Mouse (Mus musculus): ENCODE results near the gene Hoxc4. TPM values are rescaled to one million over a fixed set of nuclear protein-coding genes. Genes with fewer than 3 reads are reported as not detected.

The Hoxc4 gene
- 16.2 and 17.3 TPM in 2 replicates for polyA plus RNA-seq (2015; fragmentation: Nextera tagmentation; extraction: Ambion mirVana)

DNA sequence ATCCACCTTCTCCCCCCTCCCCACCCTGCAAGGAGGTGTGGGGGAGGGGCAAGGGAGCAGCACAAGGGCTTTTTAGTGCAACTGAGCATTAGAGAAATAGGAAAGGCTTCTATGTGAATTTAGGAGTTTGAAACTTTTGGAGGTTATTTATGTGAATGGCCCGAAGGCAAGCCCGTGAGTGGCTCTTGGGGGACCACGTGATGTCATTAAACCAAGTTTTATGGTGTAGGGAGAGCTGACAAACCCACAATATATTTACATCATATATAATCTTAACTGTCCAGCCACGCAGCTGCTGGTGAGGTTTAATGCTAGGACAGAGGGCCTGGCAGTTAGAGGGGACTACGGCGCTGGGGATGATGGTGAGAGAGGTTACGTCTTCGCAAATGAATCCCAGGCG, at the start of gene Hoxc4:
Gene Hoxc4, plus strand, starts transcription at position 299 of the 400 bp plus-strand sequence.
- Histone ChIP-seq H3K4me2 (peak within 1 kb of the TSS; percentile 6; the same call in 1 of the 2 replicates), H3K4me3 (replicated peaks) (no peak within 1 kb of the TSS), H3K36me3 (no peaks in the 10 kb centered on the region), H3K4me1 (0 out of 2 replicates have a peak, but pooled peaks cover 5% of the 10 kb centered on the region), H3K27ac (0 out of 2 replicates have a peak within 1 kb of the TSS, but pooled peaks have one; percentile 16), H3K9ac (no peak within 1 kb of the TSS), H3K27me3 (replicated peaks) (peaks cover 57% of the 10 kb centered on the region), H3K9me3 (no peaks in the 10 kb centered on the region)
- WGBS = 36% methylated on average over 9 of the region's 9 CpGs
- no peak for ATAC-seq (ENCODE audit: insufficient read depth, low FRiP score, low read depth)

DNA sequence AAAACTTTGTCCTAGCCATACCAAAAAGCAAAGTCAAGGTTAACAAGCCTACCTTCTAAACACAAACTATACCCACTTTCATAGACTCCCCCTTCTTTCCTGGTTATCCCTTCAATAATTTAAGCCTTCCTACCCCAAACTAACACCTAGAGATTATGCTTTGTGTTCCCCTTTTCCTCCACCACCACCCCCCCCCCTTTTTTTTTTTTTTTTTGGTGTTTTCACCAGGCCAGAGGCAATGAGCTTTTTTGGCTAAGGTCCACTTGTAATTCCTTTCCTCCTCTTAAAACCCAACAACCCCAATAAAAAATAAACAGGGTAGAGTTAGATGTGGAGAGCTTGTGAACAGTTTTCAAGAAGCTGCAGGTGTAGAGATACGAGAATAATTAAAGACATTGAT, 49.4 kb upstream of the Hoxc4 start:
- no peak overlapping the region for H3K4me3 ChIP-seq (replicated peaks)
- no peaks in the 10 kb centered on the region for H3K9me3 ChIP-seq
- H3K27ac ChIP-seq = no peak overlapping the region

DNA sequence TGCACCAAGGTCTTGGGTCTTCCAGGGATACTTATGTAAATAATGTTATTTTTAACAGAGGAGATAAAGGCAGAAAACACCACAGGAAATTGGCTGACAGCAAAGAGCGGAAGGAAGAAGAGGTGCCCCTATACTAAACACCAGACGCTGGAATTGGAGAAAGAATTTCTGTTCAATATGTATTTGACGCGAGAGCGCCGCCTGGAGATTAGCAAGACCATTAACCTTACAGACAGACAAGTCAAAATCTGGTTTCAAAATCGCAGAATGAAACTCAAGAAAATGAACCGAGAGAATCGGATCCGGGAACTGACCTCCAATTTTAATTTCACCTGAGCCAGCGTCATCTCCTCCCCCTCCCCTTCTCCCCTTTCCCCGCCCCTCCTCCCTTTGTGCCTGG, 48.0 kb upstream of the Hoxc4 start:
- H3K4me3 ChIP-seq (replicated peaks) = no peak overlapping the region
- no peaks in the 10 kb centered on the region for H3K9me3 ChIP-seq
- H3K36me3 ChIP-seq = no peaks in the 10 kb centered on the region
- H3K4me2 ChIP-seq = no peak overlapping the region
- peaks cover 8% of the 10 kb centered on the region; the same call in 1 of the 2 replicates for H3K4me1 ChIP-seq
- no peak for ATAC-seq (ENCODE audit: insufficient read depth, low FRiP score, low read depth)
- 1% methylated on average over 12 of the region's 12 CpGs for WGBS
- H3K9ac ChIP-seq = no peak overlapping the region
- H3K27me3 ChIP-seq (replicated peaks) = peaks cover 96% of the 10 kb centered on the region
- H3K27ac ChIP-seq = no peak overlapping the region

More for the DNA sequence above, 49.4 kb upstream of the Hoxc4 start:
- Histone ChIP-seq H3K4me2 (no peak overlapping the region), H3K27me3 (replicated peaks) (peaks cover 98% of the 10 kb centered on the region), H3K36me3 (no peaks in the 10 kb centered on the region), H3K4me1 (peaks cover 8% of the 10 kb centered on the region; the same call in 1 of the 2 replicates), H3K9ac (no peak overlapping the region)
- no peak for ATAC-seq (ENCODE audit: insufficient read depth, low FRiP score, low read depth)
- 27% methylated on average over 1 of the region's 1 CpGs for WGBS

DNA sequence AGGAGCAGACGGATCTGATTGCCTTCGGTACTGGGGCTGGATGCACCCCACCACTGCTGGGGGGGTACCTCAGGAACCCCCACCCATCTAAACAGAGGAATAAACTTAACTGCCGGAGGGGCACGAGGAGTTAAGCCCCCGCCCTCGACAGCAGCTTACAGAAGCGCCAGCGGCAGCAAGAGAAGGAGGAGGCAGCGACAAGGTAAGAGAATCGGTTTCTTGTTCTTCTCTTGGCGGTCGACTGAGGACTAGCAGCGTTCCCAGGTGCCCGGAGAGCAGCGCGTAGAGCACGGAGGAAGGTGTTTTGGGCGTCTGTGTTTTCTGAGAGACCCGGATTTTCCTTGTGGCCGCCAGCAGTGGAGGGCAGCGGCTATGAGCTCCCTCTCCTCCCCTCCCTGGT, 46.5 kb upstream of the Hoxc4 start:
- Histone ChIP-seq H3K27ac (no peak overlapping the region), H3K9me3 (no peaks in the 10 kb centered on the region), H3K9ac (no peak overlapping the region), H3K4me1 (peaks cover 3% of the 10 kb centered on the region; the same call in 1 of the 2 replicates), H3K4me3 (replicated peaks) (no peak overlapping the region), H3K36me3 (no peaks in the 10 kb centered on the region), H3K4me2 (no peak overlapping the region), H3K27me3 (replicated peaks) (peaks cover 96% of the 10 kb centered on the region)
- ATAC-seq (ENCODE audit: insufficient read depth, low FRiP score, low read depth) = no peak
- 1% methylated on average over 21 of the region's 21 CpGs for WGBS

DNA sequence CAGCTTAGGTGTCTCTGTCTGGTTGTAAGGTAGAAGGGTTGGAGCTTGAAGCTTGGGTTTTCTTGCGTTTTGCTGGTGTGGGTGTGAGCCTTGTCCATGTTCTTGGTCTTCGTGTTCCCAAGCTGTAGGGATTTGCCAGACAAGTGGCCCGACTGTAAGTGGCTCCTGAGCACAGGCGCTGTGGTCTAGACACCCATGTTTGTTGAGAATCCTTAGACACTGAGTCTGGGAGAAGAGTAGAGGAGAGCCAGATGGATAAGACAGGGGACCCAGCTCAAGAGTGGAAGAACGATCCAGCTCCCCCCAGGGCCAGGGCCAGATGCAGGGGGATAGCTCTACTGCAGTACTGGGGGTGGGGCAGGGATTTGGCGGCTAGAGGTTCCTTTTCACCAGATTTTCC, 46.0 kb upstream of the Hoxc4 start:
- Histone ChIP-seq H3K4me2 (no peak overlapping the region), H3K4me3 (replicated peaks) (no peak overlapping the region), H3K9me3 (no peaks in the 10 kb centered on the region), H3K27me3 (replicated peaks) (peaks cover 96% of the 10 kb centered on the region), H3K9ac (no peak overlapping the region), H3K27ac (no peak overlapping the region), H3K36me3 (no peaks in the 10 kb centered on the region), H3K4me1 (peaks cover 6% of the 10 kb centered on the region; the same call in 1 of the 2 replicates)
- WGBS = 3% methylated on average over 6 of the region's 6 CpGs
- ATAC-seq (ENCODE audit: insufficient read depth, low FRiP score, low read depth) = no peak

DNA sequence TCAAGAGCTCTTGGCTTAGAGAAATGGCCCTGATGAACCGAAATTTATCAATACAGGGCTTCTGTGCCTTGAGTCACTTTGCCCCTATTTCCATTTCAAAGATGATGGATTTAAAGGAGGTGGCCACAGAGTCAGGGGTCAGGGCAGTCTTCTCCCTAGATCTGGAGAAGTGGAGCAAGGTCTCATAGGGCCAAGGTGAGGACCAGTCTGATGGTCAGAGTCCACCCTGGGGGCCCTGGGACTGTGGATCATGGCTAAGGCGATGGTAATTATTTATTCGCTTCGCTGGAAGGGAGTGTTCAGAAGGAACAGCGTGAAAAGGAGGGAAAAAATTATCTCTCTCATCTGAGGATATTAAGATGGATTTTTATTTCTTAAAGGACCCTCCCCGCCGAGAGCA, 43.7 kb upstream of the Hoxc4 start:
- Histone ChIP-seq H3K27ac (no peak overlapping the region), H3K9me3 (no peaks in the 10 kb centered on the region), H3K4me2 (no peak overlapping the region), H3K36me3 (no peaks in the 10 kb centered on the region), H3K4me1 (peaks cover 6% of the 10 kb centered on the region; the same call in 1 of the 2 replicates), H3K4me3 (replicated peaks) (no peak overlapping the region), H3K9ac (no peak overlapping the region), H3K27me3 (replicated peaks) (peaks cover 97% of the 10 kb centered on the region)
- no peak for ATAC-seq (ENCODE audit: insufficient read depth, low FRiP score, low read depth)
- WGBS = 9% methylated on average over 7 of the region's 7 CpGs

DNA sequence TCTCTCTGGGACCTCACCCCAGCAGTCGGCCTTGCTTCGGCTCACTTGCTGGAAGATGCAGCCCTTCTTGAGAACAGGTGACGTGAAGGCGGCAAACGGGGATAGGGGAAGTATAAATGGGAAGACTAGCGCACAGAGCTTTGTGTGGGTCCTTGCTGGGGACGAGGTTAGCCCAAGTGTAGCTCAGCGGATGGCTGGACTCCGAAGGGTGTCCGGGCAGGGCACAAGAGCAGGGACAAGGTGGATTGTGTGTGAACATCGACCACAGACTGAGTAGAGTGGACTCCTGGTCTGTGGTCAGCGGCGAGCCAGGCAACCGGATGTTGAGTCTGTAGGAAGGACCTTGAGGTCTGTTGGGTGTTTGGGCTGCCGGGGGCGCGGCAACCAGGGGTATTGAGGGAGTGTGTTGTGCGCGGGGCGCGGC, 43.0 kb upstream of the Hoxc4 start:
- peaks cover 6% of the 10 kb centered on the region; the same call in 1 of the 2 replicates for H3K4me1 ChIP-seq
- WGBS = 3% methylated on average over 21 of the region's 21 CpGs
- no peak overlapping the region for H3K4me3 ChIP-seq (replicated peaks)
- no peaks in the 10 kb centered on the region for H3K36me3 ChIP-seq
- no peak overlapping the region for H3K27ac ChIP-seq
- no peak for ATAC-seq (ENCODE audit: insufficient read depth, low FRiP score, low read depth)
- no peaks in the 10 kb centered on the region for H3K9me3 ChIP-seq
- H3K4me2 ChIP-seq = no peak overlapping the region
- H3K9ac ChIP-seq = no peak overlapping the region
- peaks cover 97% of the 10 kb centered on the region for H3K27me3 ChIP-seq (replicated peaks)

DNA sequence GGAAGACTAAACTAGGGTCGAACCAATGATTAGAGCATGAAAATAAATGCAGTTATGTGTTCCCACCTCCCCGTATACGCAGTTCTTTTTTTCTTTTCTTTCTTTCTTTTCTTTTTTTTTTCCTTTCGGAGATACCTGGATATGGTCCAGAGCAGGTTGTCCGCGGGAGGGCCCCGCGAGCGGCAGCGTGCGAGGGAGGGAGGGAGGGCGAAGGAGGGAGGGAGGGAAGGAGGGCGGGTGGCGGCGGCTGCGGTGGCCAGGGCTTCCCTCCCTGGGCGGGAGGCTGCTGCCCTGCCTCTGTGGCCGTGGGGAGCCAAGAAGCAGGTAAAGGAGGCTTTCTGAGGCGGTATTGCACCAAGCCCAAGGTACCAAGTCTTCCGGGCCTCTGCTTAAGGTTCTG, 42.6 kb upstream of the Hoxc4 start, which contains the start of gene Hoxc9:
Gene Hoxc9, plus strand, starts transcription at position 269 of the 400 bp plus-strand sequence.
- Histone ChIP-seq H3K9me3 (no peaks in the 10 kb centered on the region), H3K4me3 (replicated peaks) (peak within 1 kb of the TSS; percentile 10; the same call in 1 of the 2 replicates), H3K4me1 (peaks cover 6% of the 10 kb centered on the region; the same call in 1 of the 2 replicates), H3K27ac (no peak within 1 kb of the TSS), H3K4me2 (peak within 1 kb of the TSS; percentile 36), H3K27me3 (replicated peaks) (peaks cover 97% of the 10 kb centered on the region), H3K9ac (no peak within 1 kb of the TSS), H3K36me3 (no peaks in the 10 kb centered on the region)
- 0% methylated on average over 19 of the region's 20 CpGs for WGBS
- no peak for ATAC-seq (ENCODE audit: insufficient read depth, low FRiP score, low read depth)

DNA sequence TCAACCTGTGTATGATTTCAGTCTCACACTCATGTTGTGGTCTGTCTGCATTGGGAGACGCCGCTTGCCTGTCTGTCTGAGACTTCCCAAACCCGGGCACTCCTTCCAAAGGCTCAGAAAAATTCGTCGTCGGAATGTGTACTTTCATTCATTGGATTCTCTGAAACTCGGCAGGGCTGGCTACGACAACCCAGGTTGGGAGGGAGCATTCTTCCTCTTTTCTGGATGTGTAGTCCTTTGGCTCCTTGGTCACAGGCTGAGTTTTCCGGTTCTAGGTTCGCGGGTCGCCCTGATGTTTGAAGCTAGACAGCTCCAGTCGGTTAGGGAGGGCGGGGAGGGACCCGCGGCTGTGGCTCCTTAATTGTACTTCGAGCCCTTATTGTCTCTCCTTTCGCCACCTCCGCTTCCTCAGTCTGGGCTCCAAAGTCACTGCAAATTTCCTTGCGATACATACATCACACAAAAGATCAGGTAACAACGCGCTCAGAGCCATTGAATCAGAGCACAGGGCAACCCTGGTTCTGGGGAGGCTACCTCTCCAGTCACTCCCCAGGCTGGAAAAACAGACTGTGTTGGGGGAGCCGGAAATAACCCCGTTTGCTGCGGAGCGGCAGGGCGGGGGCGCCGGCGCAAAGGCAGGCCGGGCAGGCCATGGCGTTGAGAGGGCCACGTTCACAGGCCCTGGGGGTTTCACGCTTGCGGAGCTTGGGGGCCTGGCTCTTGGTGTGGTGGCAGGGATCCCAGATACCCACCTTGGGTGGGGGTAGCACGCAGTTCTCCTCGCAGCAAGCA, 41.9 kb upstream of the Hoxc4 start:
- no peak overlapping the region for H3K27ac ChIP-seq

DNA sequence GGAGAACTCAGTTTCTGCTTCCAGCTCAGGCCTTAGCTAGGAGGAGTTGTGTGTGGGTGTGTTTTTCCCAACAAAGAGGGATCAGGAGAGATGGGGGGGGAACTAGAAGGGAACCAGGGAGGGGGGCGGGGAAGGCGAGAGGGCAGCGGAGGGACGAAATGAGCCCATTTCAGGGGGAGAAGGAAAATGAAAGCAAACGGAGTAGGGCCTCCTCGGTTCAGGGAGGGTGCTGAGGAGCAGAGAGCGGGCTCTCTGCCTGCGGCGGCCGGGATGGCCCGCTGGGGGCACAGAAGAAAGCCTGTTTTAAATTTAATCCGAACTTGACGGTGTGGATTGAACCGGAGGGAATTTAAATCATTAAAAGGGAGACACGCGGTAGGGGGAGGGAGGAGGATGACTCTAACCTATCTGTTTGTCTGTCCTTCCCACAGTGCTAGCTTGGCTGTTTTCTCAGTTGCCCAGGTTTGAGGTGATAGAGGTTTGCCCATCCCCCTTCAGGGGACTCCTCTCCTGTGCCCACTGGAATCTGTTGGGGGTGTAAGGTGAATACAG, 41.2 kb upstream of the Hoxc4 start:
- Histone ChIP-seq H3K4me1 (peaks cover 17% of the 10 kb centered on the region), H3K4me3 (replicated peaks) (peak overlapping the region; percentile 10; the same call in 1 of the 2 replicates), H3K27ac (no peak overlapping the region), H3K9me3 (no peaks in the 10 kb centered on the region), H3K4me2 (peak overlapping the region; percentile 36), H3K36me3 (no peaks in the 10 kb centered on the region), H3K27me3 (replicated peaks) (peaks cover 97% of the 10 kb centered on the region), H3K9ac (no peak overlapping the region)
- WGBS = 9% methylated on average over 16 of the region's 16 CpGs
- no peak for ATAC-seq (ENCODE audit: insufficient read depth, low FRiP score, low read depth)

More for the DNA sequence above, 41.9 kb upstream of the Hoxc4 start:
- WGBS = 2% methylated on average over 37 of the region's 37 CpGs
- H3K9me3 ChIP-seq = no peaks in the 10 kb centered on the region
- peaks cover 13% of the 10 kb centered on the region for H3K4me1 ChIP-seq
- peaks cover 97% of the 10 kb centered on the region for H3K27me3 ChIP-seq (replicated peaks)
- H3K4me2 ChIP-seq = peak overlapping the region; percentile 36
- ATAC-seq (ENCODE audit: insufficient read depth, low FRiP score, low read depth) = no peak
- H3K4me3 ChIP-seq (replicated peaks) = peak overlapping the region; percentile 10; the same call in 1 of the 2 replicates
- no peaks in the 10 kb centered on the region for H3K36me3 ChIP-seq
- no peak overlapping the region for H3K9ac ChIP-seq

DNA sequence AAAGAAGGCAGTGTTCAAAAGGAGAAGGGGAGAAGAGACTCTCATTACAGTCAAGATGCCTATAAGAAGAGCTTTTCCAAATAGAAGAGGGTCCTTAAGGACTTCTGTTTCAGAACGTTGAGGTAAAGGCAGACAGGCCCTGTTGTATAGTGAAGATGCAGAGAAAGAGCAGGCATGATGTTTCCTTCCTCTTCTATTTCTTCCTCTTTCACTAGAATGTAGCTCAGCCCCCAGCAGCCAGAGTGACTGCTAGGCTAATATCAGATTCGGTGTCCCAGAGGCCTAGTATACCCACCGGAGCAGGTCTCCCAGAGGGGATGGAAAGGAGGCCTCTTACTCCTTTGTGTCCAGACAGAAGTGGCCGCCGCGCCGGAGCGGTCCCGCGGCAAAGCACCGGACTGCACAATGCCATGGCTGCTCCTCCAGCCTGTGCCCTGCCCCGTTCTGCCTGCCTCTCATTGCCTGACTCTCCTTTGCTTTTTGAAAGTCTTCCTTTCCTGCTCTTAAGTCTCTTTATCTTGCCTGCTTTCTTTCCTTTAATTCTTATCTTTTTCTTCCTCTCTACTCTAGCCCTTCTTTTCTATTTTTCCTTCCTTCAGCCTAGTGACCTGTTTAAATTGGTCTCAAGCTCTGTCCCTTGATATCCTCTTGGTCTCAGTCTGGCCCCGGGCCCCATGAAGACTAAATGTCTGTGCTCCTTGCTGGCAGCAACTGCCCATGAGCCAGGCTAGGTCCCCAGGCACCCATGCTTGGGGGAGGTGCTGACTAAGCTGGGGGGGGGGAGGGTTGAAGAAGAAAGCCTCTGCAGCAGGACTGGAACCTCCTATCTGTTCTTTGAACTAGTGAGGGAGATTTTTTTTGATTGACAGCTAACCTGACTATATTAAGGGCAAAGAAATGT, 39.9 kb upstream of the Hoxc4 start:
- Histone ChIP-seq H3K36me3 (no peaks in the 10 kb centered on the region), H3K9ac (no peak overlapping the region), H3K9me3 (no peaks in the 10 kb centered on the region), H3K4me1 (peaks cover 17% of the 10 kb centered on the region), H3K4me3 (replicated peaks) (no peak overlapping the region), H3K27me3 (replicated peaks) (peaks cover 96% of the 10 kb centered on the region), H3K27ac (no peak overlapping the region), H3K4me2 (no peak overlapping the region)
- ATAC-seq (ENCODE audit: insufficient read depth, low FRiP score, low read depth) = no peak
- WGBS = 10% methylated on average over 13 of the region's 13 CpGs

Measured in stomach, embryonic 15.5 days (tissue).